Mouse (Mus musculus) A20 (cell line): ENCODE results near the gene Lemd2.

Source experiments
- DNase-seq: peaks from one replicate; pipeline ENCODE4 v3.0.0-alpha.2; 2011; ENCODE audit warnings: low read depth, low spot score

Gene Lemd2

DNA sequence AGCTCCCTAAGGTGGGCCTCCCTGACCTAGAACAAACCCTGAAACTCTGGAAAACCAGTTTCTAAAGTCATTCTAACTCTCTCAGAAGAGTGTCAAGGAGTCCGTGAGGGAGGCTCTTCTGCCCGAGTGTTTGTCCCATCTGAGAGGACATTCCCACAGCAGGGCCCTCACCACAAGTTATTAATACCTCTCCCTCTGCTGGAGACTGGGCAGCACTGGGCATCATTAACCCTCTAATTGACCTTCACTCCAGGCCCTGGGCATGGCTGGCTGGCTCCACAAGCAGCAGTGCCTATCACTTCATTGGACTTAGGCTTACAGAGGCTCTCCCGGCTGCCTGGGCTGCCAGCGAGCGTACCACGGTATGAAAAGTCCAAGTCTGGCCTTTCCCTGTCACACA, 45.8 kb downstream of the Lemd2 start:
- DNase-seq = no peak

DNA sequence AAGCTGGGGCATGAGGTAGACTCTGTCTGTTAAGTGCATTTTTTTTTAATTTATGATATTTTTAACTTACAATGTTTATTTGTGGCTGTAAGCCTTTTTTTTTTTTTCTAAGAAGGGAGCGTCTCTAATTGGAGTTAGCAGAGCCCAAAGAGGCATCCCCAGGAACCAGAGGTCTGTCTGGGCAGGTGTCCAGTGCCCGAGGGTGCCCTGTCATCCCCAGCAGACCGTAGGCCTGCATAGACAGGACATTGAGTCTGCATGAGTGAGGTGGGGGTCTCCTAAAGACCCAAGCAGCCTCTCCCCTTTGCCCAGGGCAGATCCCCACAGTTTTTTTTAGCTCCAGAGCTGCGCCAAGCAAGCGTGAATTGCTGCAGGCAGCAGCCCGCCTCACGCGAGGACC, 48.5 kb downstream of the Lemd2 start:
- DNase-seq = no peak

DNA sequence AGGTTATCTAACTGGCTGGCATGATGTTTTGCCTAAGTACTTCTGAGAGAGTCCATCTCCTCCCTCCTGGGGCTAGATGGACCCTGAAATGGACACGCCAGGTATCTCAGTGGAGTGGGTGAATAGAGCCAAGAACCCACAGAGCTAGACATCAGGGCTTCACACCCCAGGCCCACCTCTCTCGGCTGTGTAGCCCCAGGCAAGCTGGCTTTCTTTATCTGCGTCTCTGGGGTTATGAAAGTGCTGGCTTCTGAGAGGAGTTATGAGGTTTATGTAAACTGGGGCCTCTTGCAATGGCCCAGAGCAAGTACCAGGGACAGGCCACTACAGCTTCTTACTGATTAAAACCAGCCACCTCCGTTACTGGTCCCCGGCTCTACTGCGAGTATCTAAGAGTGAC, 49.4 kb downstream of the Lemd2 start:
- DNase-seq = no peak

DNA sequence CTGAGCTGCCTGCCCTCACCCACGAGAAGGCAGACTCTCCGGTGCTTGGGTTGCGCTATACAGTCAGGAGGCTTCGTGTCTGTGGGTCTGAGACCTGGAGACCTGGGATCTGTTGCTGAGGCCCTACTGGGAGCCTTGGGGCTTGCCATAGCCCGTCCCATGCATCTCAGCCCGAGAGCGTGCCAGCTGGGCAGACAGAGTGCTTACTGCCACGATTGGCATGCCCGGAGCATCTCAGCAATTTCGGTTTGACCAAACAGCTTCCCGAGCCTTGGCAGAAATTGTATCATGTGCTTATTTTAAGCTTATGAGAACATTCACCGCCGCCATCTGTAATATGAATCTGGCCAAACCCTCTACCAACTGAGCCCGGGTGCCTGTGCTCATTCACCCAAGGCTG, 50.0 kb downstream of the Lemd2 start:
- no peak for DNase-seq

DNA sequence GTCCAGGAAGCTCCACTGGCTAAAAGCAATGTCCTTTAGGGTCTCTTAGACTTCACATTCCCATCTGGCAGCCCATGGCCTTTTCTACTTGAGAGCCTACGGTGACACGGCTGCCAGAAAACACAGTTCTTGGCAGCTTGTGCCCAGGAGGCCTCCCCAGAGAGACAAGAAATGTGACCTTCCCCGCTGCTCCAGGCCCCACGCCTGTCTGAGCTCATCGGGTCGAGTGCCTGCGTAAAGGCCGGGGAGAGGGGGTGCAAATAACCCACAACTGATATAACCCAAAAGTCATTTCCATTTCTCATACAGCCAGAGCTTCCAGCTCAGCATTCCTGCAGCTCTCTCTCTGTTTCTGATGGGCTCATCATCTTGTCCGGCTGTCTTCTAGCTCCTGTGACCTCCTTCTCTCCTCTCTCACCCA, 50.5 kb downstream of the Lemd2 start:
- no peak for DNase-seq

DNA sequence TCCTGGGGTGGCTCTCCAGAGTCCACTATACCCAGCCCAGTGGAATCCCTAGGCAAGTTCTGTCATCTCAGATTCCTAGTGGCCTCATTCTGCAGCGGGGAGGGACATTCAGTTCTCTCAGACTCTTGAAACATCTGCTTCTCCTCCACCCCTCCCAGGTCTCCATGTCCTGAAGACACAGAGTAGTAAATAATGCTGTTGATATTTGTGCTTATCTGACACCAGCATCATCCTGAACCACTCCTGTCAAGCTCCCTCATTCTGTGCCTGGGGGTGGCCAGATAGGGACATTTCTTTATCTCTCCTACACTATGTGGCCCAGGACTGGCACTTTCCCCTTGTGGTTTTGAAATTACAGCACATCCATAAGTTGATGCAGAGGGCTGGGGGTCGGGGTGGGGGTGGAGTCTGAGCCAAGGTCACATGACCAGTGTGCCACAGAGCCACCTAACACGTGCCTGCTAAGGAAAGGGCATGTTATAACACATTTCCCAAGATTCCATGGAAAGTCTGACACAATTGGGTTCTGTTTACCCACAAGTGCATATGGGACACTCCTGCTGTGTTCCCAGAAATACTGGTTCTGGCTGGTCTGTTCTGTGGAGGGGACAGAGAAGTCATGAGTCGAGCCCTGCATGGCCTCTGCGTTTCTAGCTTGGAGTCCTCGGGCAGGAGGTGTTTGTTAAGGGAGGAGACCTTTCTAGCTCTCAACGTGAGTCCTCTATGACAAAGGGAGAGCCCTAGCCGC, 51.1 kb downstream of the Lemd2 start:
- no peak for DNase-seq

DNA sequence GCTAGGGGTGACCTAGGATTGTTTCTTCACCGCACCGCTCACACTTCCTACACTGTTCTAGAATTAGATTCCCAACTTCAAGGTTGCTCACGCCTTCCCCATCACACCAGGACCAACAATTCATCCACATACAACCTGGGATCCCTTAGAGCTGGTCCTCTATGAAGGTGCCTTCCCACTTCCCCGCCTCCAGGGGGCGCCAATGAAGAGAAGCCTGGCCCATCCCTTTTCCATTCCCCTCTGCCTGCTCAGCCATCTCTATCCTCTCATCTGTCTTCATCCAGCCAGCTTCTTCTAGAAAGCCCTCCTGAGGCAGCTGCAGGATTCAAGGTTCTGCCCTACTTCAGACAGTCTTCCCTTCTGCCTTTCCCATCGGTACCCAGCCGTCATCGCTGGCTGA, 52.9 kb downstream of the Lemd2 start:
- peak; percentile 35 for DNase-seq

DNA sequence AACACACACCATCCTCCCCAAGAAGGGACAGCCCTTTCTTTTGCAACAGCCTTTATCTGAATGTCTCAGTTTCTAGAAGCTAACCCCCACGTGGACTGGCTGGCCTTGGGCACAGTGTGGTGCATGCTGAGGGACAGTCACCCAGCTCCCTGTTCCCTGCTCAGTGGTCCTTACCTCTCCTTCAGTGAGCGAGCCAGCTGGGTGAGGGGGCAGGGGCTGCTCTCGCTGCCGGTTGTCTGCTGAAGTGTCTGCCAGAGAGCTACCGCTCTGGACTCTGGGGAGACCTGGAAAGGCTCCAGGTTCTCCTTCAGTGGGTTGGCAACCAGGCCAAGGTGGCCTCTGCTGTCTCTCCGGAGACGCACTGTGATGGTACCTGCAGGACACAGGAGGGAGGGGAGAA, 53.4 kb downstream of the Lemd2 start:
- no peak for DNase-seq

DNA sequence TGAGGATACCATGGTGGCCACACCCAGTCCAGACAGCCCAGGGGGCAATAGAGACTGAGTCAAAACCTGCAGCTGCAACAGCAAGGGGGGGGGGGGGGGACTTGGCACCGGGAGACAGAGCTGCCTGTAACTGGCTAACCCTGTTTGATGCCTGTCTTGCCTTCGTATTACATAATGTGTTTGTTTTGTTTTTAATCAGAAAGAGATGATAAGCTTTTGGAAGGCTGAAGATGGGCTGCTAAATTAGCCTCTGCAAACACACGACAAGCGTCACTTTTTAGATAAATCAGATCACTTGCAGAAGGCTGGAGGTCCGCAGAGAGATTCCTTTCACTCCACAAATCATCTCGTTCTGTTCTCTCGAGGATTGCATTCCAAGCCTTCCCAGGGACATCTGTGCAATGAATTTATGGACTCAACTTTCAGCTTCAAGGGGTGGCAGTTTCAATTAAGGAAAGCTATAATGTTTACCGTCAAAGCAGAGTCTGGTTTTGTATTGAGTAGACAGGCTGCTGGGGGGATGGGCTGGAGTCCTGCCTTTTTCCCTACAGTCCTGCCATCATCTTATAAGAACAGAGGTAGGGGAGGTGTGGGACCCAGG, 57.8 kb downstream of the Lemd2 start:
- DNase-seq = no peak

DNA sequence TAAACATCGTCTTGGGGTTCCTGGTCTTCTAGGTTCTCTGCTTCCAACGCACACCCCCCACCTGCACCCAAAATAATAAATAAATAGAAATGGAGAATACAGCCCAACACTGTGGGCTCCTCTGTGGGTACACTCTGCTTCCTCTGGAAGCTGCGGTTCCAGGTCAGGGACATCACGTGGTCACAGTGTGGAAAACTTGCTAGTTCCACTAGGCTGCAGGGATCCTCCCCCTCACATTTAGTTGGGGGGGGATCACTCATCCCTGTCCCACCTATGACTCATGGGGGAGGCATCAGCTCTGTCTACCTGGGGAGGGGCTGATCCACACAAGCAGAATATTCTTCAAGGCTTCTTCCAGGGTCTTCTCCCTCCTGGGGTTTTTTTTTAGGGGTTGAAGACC, 60.1 kb downstream of the Lemd2 start:
- no peak for DNase-seq

DNA sequence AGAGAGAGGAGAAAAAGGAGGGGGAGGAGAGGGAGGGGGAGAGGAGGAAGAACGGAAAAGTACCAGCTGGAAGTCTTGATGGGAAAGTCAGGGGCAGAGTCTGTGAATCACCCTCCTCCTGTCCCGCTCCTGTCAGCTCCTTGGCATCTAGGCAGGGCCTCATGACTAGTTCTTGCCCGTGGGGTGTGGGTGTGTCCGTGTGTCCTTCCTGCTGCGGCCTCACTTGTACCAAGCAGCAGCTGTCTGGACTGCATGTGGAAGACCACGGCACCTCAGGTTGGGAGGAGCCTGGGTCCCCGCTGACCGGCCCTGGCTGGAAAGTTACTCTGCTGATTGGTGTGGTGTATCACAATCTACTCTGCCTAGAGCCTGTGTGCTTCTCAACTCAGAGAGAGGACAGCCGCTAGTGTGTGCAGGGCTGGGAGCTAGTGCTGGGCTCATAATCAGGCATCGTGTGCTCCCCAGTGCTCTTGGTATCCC, 62.3 kb downstream of the Lemd2 start:
- DNase-seq = no peak

DNA sequence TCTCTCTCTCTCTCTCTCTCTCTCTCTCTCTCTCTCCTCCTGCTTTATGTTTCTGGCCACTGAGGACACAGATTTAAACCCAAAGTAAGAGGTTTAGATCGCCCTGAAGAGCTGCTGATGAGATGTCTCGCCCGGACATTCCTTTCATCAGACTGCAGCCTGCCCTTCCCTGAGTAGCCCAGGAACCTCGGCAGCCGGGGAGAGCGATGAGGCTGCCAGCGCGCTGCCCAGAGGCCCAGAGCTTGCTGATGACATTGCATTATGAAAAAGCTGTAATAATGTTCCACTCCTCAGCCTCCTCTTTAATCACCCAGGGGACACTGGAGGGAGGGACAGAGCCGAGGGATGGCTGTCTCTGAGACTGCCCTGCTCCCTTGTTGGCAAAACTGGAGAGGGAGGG, 64.0 kb downstream of the Lemd2 start:
- no peak for DNase-seq
